Mouse (Mus musculus) hindbrain, embryonic 13.5 days (tissue): ENCODE data around the gene Izumo1r. TPM values are rescaled to one million over a fixed set of nuclear protein-coding genes. Genes with fewer than 3 reads are reported as not detected.
A peak's percentile ranks its signal among the peaks of the same experiment; 100 is the strongest.

Experiments used
- ATAC-seq: fragments of 200-750 bp; cut with Nextera tagmentation; 2 replicates; pipeline ENCODE4 v1.8.0; 2017; ENCODE audit warnings: moderate TSS enrichment; ENCODE audit not compliant: low FRiP score
- H3K27ac ChIP-seq: fragments of 300-500 bp; sonication (generic); 2 replicates; pipeline ENCODE4 v1.5.1; 2015; ENCODE audit warnings: inconsistent platforms, mild to moderate bottlenecking, moderate library complexity
- H3K27me3 ChIP-seq: fragments of 300-500 bp; sonication (generic); 2 replicates; pipeline ENCODE4 v1.6.1; 2015; ENCODE audit warnings: mild to moderate bottlenecking, inconsistent platforms
- H3K36me3 ChIP-seq: fragments of 300-500 bp; sonication (generic); 2 replicates; pipeline ENCODE4 v1.6.1; 2015; ENCODE audit warnings: mild to moderate bottlenecking, inconsistent platforms
- H3K4me1 ChIP-seq: fragments of 300-500 bp; sonication (generic); replicated peaks from 2 replicates; pipeline ENCODE4 v1.6.1; 2015; ENCODE audit warnings: inconsistent platforms
- H3K4me2 ChIP-seq: fragments of 300-500 bp; sonication (generic); 2 replicates; pipeline ENCODE4 v1.6.1; 2015; ENCODE audit warnings: inconsistent platforms, mild to moderate bottlenecking, moderate library complexity
- H3K4me3 ChIP-seq: fragments of 300-500 bp; sonication (generic); 2 replicates; pipeline ENCODE4 v1.5.1; 2015; ENCODE audit warnings: mild to moderate bottlenecking, inconsistent platforms
- H3K9ac ChIP-seq: fragments of 300-500 bp; sonication (generic); 2 replicates; pipeline ENCODE4 v1.6.1; 2015; ENCODE audit warnings: mild to moderate bottlenecking, inconsistent platforms
- H3K9me3 ChIP-seq: fragments of 300-500 bp; sonication (generic); 2 replicates; pipeline ENCODE4 v1.6.1; 2016; ENCODE audit warnings: inconsistent platforms
- WGBS: fragments of 180-500 bp; shearing (Covaris S2); methylation state at CpG from one replicate; pipeline ENCODE4 v1.1.7; 2015; 5-methylcytosine and 5-hydroxymethylcytosine counted together
- polyA plus RNA-seq: library from polyadenylated mRNA; unstranded; fragments of >200 nt; fragmentation: Nextera tagmentation; extraction: Ambion mirVana; gene quantifications from 2 replicates; pipeline ENCODE4 v1.2.1, GENCODE M21; 2015

The Izumo1r gene
- polyA plus RNA-seq, 1 experiment from 2014 or later, result not detected

GRCm38 (mm10) chr9:14875743-14876507 is 27.8 kb downstream of the Izumo1r start:
- no peak for ATAC-seq
- 80% methylated on average over 5 of the region's 5 CpGs for WGBS
- no peaks in the 10 kb centered on the region for H3K9me3 ChIP-seq

GRCm38 (mm10) chr9:14872181-14872930 is 31.4 kb downstream of the Izumo1r start:
- Histone ChIP-seq H3K4me3 (no peak overlapping the region), H3K27me3 (0 out of 2 replicates have a peak, but pooled peaks cover 4% of the 10 kb centered on the region), H3K4me2 (peak overlapping the region; percentile 16; the same call in 1 of the 2 replicates), H3K36me3 (no peaks in the 10 kb centered on the region), H3K9me3 (no peaks in the 10 kb centered on the region), H3K9ac (no peak overlapping the region; the same call in 1 of the 2 replicates), H3K4me1 (peaks cover 13% of the 10 kb centered on the region), H3K27ac (peak overlapping the region; percentile 60; the same call in 1 of the 2 replicates)
- peak; percentile 89 for ATAC-seq
- WGBS, result 18% methylated on average over 17 of the region's 17 CpGs

More at GRCm38 (mm10) chr9:14875743-14876507, 27.8 kb downstream of the Izumo1r start:
- H3K27me3 ChIP-seq, result no peaks in the 10 kb centered on the region
- no peak overlapping the region for H3K9ac ChIP-seq
- no peak overlapping the region for H3K4me3 ChIP-seq
- H3K4me1 ChIP-seq, result peaks cover 13% of the 10 kb centered on the region
- H3K4me2 ChIP-seq, result no peak overlapping the region
- no peak overlapping the region for H3K27ac ChIP-seq
- H3K36me3 ChIP-seq, result no peaks in the 10 kb centered on the region

- Histone ChIP-seq H3K4me1 (peaks cover 13% of the 10 kb centered on the region), H3K36me3 (no peaks in the 10 kb centered on the region), H3K9me3 (no peaks in the 10 kb centered on the region), H3K4me3 (no peak overlapping the region), H3K27me3 (0 out of 2 replicates have a peak, but pooled peaks cover 4% of the 10 kb centered on the region), H3K27ac (no peak overlapping the region), H3K9ac (no peak overlapping the region), H3K4me2 (no peak overlapping the region)
- 63% methylated on average over 3 of the region's 3 CpGs for WGBS
- 0 out of 2 replicates have a peak, but pooled peaks have one; percentile 1 for ATAC-seq
Observed at GRCm38 (mm10) chr9:14871536-14871935, 32.2 kb downstream of the Izumo1r start.

GRCm38 (mm10) chr9:14870802-14871201 is 32.9 kb downstream of the Izumo1r start:
- Histone ChIP-seq H3K4me3 (no peak overlapping the region), H3K9me3 (no peaks in the 10 kb centered on the region), H3K36me3 (no peaks in the 10 kb centered on the region), H3K4me2 (no peak overlapping the region), H3K4me1 (peaks cover 13% of the 10 kb centered on the region), H3K27ac (no peak overlapping the region), H3K9ac (no peak overlapping the region), H3K27me3 (0 out of 2 replicates have a peak, but pooled peaks cover 4% of the 10 kb centered on the region)
- whole genome bisulfite sequencing, result 90% methylated on average over 10 of the region's 10 CpGs
- no peak for ATAC-seq

GRCm38 (mm10) chr9:14870377-14870776 is 33.4 kb downstream of the Izumo1r start:
- H3K27me3 ChIP-seq, result 0 out of 2 replicates have a peak, but pooled peaks cover 4% of the 10 kb centered on the region
- no peaks in the 10 kb centered on the region for H3K9me3 ChIP-seq
- no peak overlapping the region for H3K4me3 ChIP-seq
- no peak for ATAC-seq
- H3K27ac ChIP-seq, result no peak overlapping the region
- no peak overlapping the region for H3K9ac ChIP-seq
- peaks cover 13% of the 10 kb centered on the region for H3K4me1 ChIP-seq
- no peak overlapping the region for H3K4me2 ChIP-seq
- 96% methylated on average over 2 of the region's 2 CpGs for WGBS
- no peaks in the 10 kb centered on the region for H3K36me3 ChIP-seq

GRCm38 (mm10) chr9:14868326-14868725 is 35.4 kb downstream of the Izumo1r start:
- Histone ChIP-seq H3K36me3 (no peaks in the 10 kb centered on the region), H3K27me3 (peaks cover 8% of the 10 kb centered on the region; the same call in 1 of the 2 replicates), H3K4me3 (no peak overlapping the region), H3K9ac (no peak overlapping the region), H3K4me1 (peaks cover 13% of the 10 kb centered on the region), H3K27ac (no peak overlapping the region), H3K9me3 (no peaks in the 10 kb centered on the region), H3K4me2 (no peak overlapping the region)
- 96% methylated on average over 8 of the region's 8 CpGs for WGBS
- ATAC-seq, result no peak

- 33% methylated on average over 7 of the region's 7 CpGs for WGBS
- Histone ChIP-seq H3K36me3 (no peaks in the 10 kb centered on the region), H3K4me1 (peaks cover 3% of the 10 kb centered on the region), H3K4me2 (no peak overlapping the region), H3K27ac (no peak overlapping the region), H3K9ac (no peak overlapping the region), H3K4me3 (no peak overlapping the region), H3K27me3 (peaks cover 21% of the 10 kb centered on the region), H3K9me3 (no peaks in the 10 kb centered on the region)
- ATAC-seq, result peak; percentile 40; the same call in 1 of the 2 replicates
Observed at GRCm38 (mm10) chr9:14866957-14867356, 36.8 kb downstream of the Izumo1r start.

- Histone ChIP-seq H3K4me2 (no peak overlapping the region), H3K4me1 (peaks cover 8% of the 10 kb centered on the region), H3K27ac (no peak overlapping the region), H3K36me3 (no peaks in the 10 kb centered on the region), H3K9me3 (no peaks in the 10 kb centered on the region), H3K27me3 (peaks cover 34% of the 10 kb centered on the region), H3K9ac (no peak overlapping the region), H3K4me3 (no peak overlapping the region)
- 83% methylated on average over 9 of the region's 9 CpGs for WGBS
- ATAC-seq, result no peak
Observed at GRCm38 (mm10) chr9:14864726-14865125, 39.0 kb downstream of the Izumo1r start.

- H3K9ac ChIP-seq, result no peak overlapping the region
- H3K27ac ChIP-seq, result no peak overlapping the region
- H3K4me3 ChIP-seq, result no peak overlapping the region
- H3K36me3 ChIP-seq, result no peaks in the 10 kb centered on the region
- no peaks in the 10 kb centered on the region for H3K9me3 ChIP-seq
- WGBS, result 94% methylated on average over 3 of the region's 3 CpGs
- peaks cover 12% of the 10 kb centered on the region for H3K4me1 ChIP-seq
- H3K4me2 ChIP-seq, result no peak overlapping the region
- no peak for ATAC-seq
- H3K27me3 ChIP-seq, result peaks cover 50% of the 10 kb centered on the region
Observed at GRCm38 (mm10) chr9:14863126-14863525, 40.6 kb downstream of the Izumo1r start.

GRCm38 (mm10) chr9:14859868-14860639 is 43.7 kb downstream of the Izumo1r start, which contains the start of gene Gpr83:
Gene Gpr83 (plus strand): TSS chr9:14860210.
- Histone ChIP-seq H3K4me2 (peak within 1 kb of the TSS; percentile 96), H3K9ac (peak within 1 kb of the TSS; percentile 76), H3K4me1 (peaks cover 15% of the 10 kb centered on the region), H3K4me3 (peak within 1 kb of the TSS; percentile 52), H3K9me3 (no peaks in the 10 kb centered on the region), H3K27ac (no peak within 1 kb of the TSS), H3K27me3 (peaks cover 54% of the 10 kb centered on the region), H3K36me3 (no peaks in the 10 kb centered on the region)
- ATAC-seq, result peak; percentile 95
- WGBS, result 2% methylated on average over 47 of the region's 47 CpGs

GRCm38 (mm10) chr9:14858782-14859181 is 45.0 kb downstream of the Izumo1r start:
- H3K36me3 ChIP-seq, result no peaks in the 10 kb centered on the region
- no peak overlapping the region for H3K4me3 ChIP-seq
- 88% methylated on average over 3 of the region's 3 CpGs for WGBS
- no peaks in the 10 kb centered on the region for H3K9me3 ChIP-seq
- ATAC-seq, result no peak
- no peak overlapping the region for H3K27ac ChIP-seq
- H3K9ac ChIP-seq, result no peak overlapping the region
- H3K4me2 ChIP-seq, result no peak overlapping the region
- H3K4me1 ChIP-seq, result peaks cover 15% of the 10 kb centered on the region
- H3K27me3 ChIP-seq, result peaks cover 54% of the 10 kb centered on the region
